Mouse (Mus musculus) midbrain, embryonic 15.5 days (tissue): ENCODE measurements around the gene Psma5. TPM values are rescaled to one million over a fixed set of nuclear protein-coding genes. Genes with fewer than 3 reads are reported as not detected.
A peak's percentile ranks its signal among the peaks of the same experiment; 100 is the strongest.

Experiments
- ATAC-seq: fragments of 200-750 bp; cut with Nextera tagmentation; replicated peaks from 2 replicates; pipeline ENCODE4 v1.8.0; 2017; ENCODE audit warnings: moderate TSS enrichment
- H3K27ac ChIP-seq: fragments of 300-500 bp; sonication (generic); 2 replicates; pipeline ENCODE4 v1.5.1; 2015; ENCODE audit warnings: mild to moderate bottlenecking, inconsistent platforms
- H3K27me3 ChIP-seq: fragments of 300-500 bp; sonication (generic); replicated peaks from 2 replicates; pipeline ENCODE4 v1.6.1; 2015; ENCODE audit warnings: inconsistent platforms
- H3K36me3 ChIP-seq: fragments of 300-500 bp; sonication (generic); replicated peaks from 2 replicates; pipeline ENCODE4 v1.6.1; 2015; ENCODE audit warnings: inconsistent platforms
- H3K4me1 ChIP-seq: fragments of 300-500 bp; sonication (generic); 2 replicates; pipeline ENCODE4 v1.6.1; 2015; ENCODE audit warnings: inconsistent platforms
- H3K4me2 ChIP-seq: fragments of 300-500 bp; sonication (generic); 2 replicates; pipeline ENCODE4 v1.6.1; 2015; ENCODE audit warnings: inconsistent platforms, mild to moderate bottlenecking, moderate library complexity
- H3K4me3 ChIP-seq: fragments of 300-500 bp; sonication (generic); 2 replicates; pipeline ENCODE4 v1.5.1; 2015; ENCODE audit warnings: mild to moderate bottlenecking, inconsistent platforms
- H3K9ac ChIP-seq: fragments of 300-500 bp; sonication (generic); 2 replicates; pipeline ENCODE4 v1.6.1; 2015; ENCODE audit warnings: mild to moderate bottlenecking, inconsistent platforms
- H3K9me3 ChIP-seq: fragments of 300-500 bp; sonication (generic); 2 replicates; pipeline ENCODE4 v1.6.1; 2016; ENCODE audit warnings: inconsistent platforms
- WGBS: fragments of 180-500 bp; shearing (Covaris S2); methylation state at CpG from one replicate; pipeline ENCODE4 v1.1.7; 2015; ENCODE audit warnings: mixed read lengths; 5-methylcytosine and 5-hydroxymethylcytosine counted together
- polyA plus RNA-seq: library from polyadenylated mRNA; unstranded; fragments of >200 nt; fragmentation: Nextera tagmentation; extraction: Ambion mirVana; gene quantifications from 2 replicates; pipeline ENCODE4 v1.2.1, GENCODE M21; 2015

The Psma5 gene
- polyA plus RNA-seq, 1 experiment from 2014 or later: 224 TPM

GRCm38 (mm10) chr3:108297603-108298553 is 41.2 kb downstream of the Psma5 start:
- Histone ChIP-seq H3K4me2 (no peak overlapping the region), H3K27ac (no peak overlapping the region), H3K4me1 (peaks cover 41% of the 10 kb centered on the region), H3K36me3 (no peaks in the 10 kb centered on the region), H3K9ac (no peak overlapping the region), H3K27me3 (no peaks in the 10 kb centered on the region), H3K4me3 (no peak overlapping the region), H3K9me3 (no peaks in the 10 kb centered on the region)
- WGBS: 56% methylated on average over 7 of the region's 7 CpGs
- no peak for ATAC-seq

- Histone ChIP-seq H3K27me3 (no peaks in the 10 kb centered on the region), H3K4me2 (no peak overlapping the region), H3K4me1 (peaks cover 26% of the 10 kb centered on the region), H3K4me3 (no peak overlapping the region), H3K9ac (no peak overlapping the region), H3K27ac (no peak overlapping the region), H3K36me3 (no peaks in the 10 kb centered on the region), H3K9me3 (no peaks in the 10 kb centered on the region)
- no peak for ATAC-seq
- WGBS: 85% methylated on average over 6 of the region's 6 CpGs
Observed at GRCm38 (mm10) chr3:108300455-108301030, 43.8 kb downstream of the Psma5 start.

- Histone ChIP-seq H3K9ac (no peak overlapping the region), H3K36me3 (no peaks in the 10 kb centered on the region), H3K27me3 (no peaks in the 10 kb centered on the region), H3K27ac (no peak overlapping the region), H3K9me3 (no peaks in the 10 kb centered on the region), H3K4me3 (no peak overlapping the region), H3K4me2 (no peak overlapping the region), H3K4me1 (peaks cover 22% of the 10 kb centered on the region)
- no peak for ATAC-seq
- WGBS: 95% methylated on average over 8 of the region's 8 CpGs
Observed at GRCm38 (mm10) chr3:108303683-108304082, 47.0 kb downstream of the Psma5 start.

GRCm38 (mm10) chr3:108304747-108305146 is 48.0 kb downstream of the Psma5 start:
- 88% methylated on average over 4 of the region's 4 CpGs for WGBS
- H3K27me3 ChIP-seq: no peaks in the 10 kb centered on the region
- no peak for ATAC-seq

GRCm38 (mm10) chr3:108306387-108306786 is 49.7 kb downstream of the Psma5 start:
- WGBS: 78% methylated on average over 3 of the region's 3 CpGs
- peaks cover 22% of the 10 kb centered on the region for H3K4me1 ChIP-seq
- no peaks in the 10 kb centered on the region for H3K9me3 ChIP-seq
- H3K27ac ChIP-seq: no peak overlapping the region
- H3K9ac ChIP-seq: no peak overlapping the region
- no peaks in the 10 kb centered on the region for H3K27me3 ChIP-seq
- peaks cover 14% of the 10 kb centered on the region; the same call in 1 of the 2 replicates for H3K36me3 ChIP-seq
- H3K4me3 ChIP-seq: no peak overlapping the region
- no peak overlapping the region for H3K4me2 ChIP-seq
- no peak for ATAC-seq

More at GRCm38 (mm10) chr3:108304747-108305146, 48.0 kb downstream of the Psma5 start:
- Histone ChIP-seq H3K36me3 (0 out of 2 replicates have a peak, but pooled peaks cover 1% of the 10 kb centered on the region), H3K4me2 (no peak overlapping the region), H3K4me1 (peaks cover 22% of the 10 kb centered on the region), H3K27ac (no peak overlapping the region), H3K9me3 (no peaks in the 10 kb centered on the region), H3K4me3 (no peak overlapping the region), H3K9ac (no peak overlapping the region)

- 0 out of 2 replicates have a peak, but pooled peaks have one; percentile 30 for ATAC-seq
Observed at GRCm38 (mm10) chr3:108307485-108307884, 50.8 kb downstream of the Psma5 start.

GRCm38 (mm10) chr3:108310921-108311341 is 54.2 kb downstream of the Psma5 start:
- no peaks in the 10 kb centered on the region for H3K27me3 ChIP-seq
- H3K4me3 ChIP-seq: no peak overlapping the region
- H3K4me2 ChIP-seq: no peak overlapping the region
- H3K27ac ChIP-seq: no peak overlapping the region
- no peaks in the 10 kb centered on the region for H3K9me3 ChIP-seq
- H3K4me1 ChIP-seq: peaks cover 18% of the 10 kb centered on the region
- H3K36me3 ChIP-seq: peaks cover 14% of the 10 kb centered on the region; the same call in 1 of the 2 replicates
- ATAC-seq: no peak
- H3K9ac ChIP-seq: no peak overlapping the region

More at GRCm38 (mm10) chr3:108307485-108307884, 50.8 kb downstream of the Psma5 start:
- H3K27me3 ChIP-seq: no peaks in the 10 kb centered on the region
- H3K9me3 ChIP-seq: no peaks in the 10 kb centered on the region
- no peak overlapping the region for H3K9ac ChIP-seq
- no peak overlapping the region for H3K4me2 ChIP-seq
- H3K4me1 ChIP-seq: peaks cover 22% of the 10 kb centered on the region
- 40% methylated on average over 6 of the region's 6 CpGs for WGBS
- H3K4me3 ChIP-seq: no peak overlapping the region
- H3K36me3 ChIP-seq: peaks cover 14% of the 10 kb centered on the region; the same call in 1 of the 2 replicates
- H3K27ac ChIP-seq: peak overlapping the region; percentile 47; the same call in 1 of the 2 replicates

- Histone ChIP-seq H3K4me3 (no peak overlapping the region), H3K27ac (no peak overlapping the region), H3K9me3 (no peaks in the 10 kb centered on the region), H3K4me1 (peaks cover 11% of the 10 kb centered on the region), H3K27me3 (no peaks in the 10 kb centered on the region), H3K9ac (no peak overlapping the region), H3K4me2 (no peak overlapping the region), H3K36me3 (peaks cover 14% of the 10 kb centered on the region; the same call in 1 of the 2 replicates)
- WGBS: 93% methylated on average over 4 of the region's 4 CpGs
- ATAC-seq: no peak
Observed at GRCm38 (mm10) chr3:108311688-108312087, 55.0 kb downstream of the Psma5 start.

GRCm38 (mm10) chr3:108312414-108312813 is 55.7 kb downstream of the Psma5 start:
- peaks cover 14% of the 10 kb centered on the region; the same call in 1 of the 2 replicates for H3K36me3 ChIP-seq
- peaks cover 7% of the 10 kb centered on the region for H3K4me1 ChIP-seq
- no peak overlapping the region for H3K9ac ChIP-seq
- H3K4me2 ChIP-seq: no peak overlapping the region
- no peaks in the 10 kb centered on the region for H3K9me3 ChIP-seq
- no peaks in the 10 kb centered on the region for H3K27me3 ChIP-seq
- ATAC-seq: no peak
- no peak overlapping the region for H3K27ac ChIP-seq
- H3K4me3 ChIP-seq: no peak overlapping the region

- H3K9me3 ChIP-seq: no peaks in the 10 kb centered on the region
- H3K9ac ChIP-seq: no peak overlapping the region
- H3K27ac ChIP-seq: no peak overlapping the region
- H3K36me3 ChIP-seq: peaks cover 14% of the 10 kb centered on the region; the same call in 1 of the 2 replicates
- H3K4me3 ChIP-seq: no peak overlapping the region
- 91% methylated on average over 4 of the region's 4 CpGs for WGBS
- H3K27me3 ChIP-seq: no peaks in the 10 kb centered on the region
- H3K4me2 ChIP-seq: no peak overlapping the region
- ATAC-seq: no peak
- H3K4me1 ChIP-seq: no peaks in the 10 kb centered on the region
Observed at GRCm38 (mm10) chr3:108313138-108313537, 56.4 kb downstream of the Psma5 start.

GRCm38 (mm10) chr3:108314038-108314675 is 57.4 kb downstream of the Psma5 start:
- H3K4me1 ChIP-seq: no peaks in the 10 kb centered on the region
- 68% methylated on average over 8 of the region's 8 CpGs for WGBS
- H3K4me2 ChIP-seq: no peak overlapping the region
- no peak overlapping the region for H3K9ac ChIP-seq
- ATAC-seq: no peak
- H3K9me3 ChIP-seq: no peaks in the 10 kb centered on the region
- no peak overlapping the region for H3K27ac ChIP-seq
- no peak overlapping the region for H3K4me3 ChIP-seq
- peaks cover 14% of the 10 kb centered on the region; the same call in 1 of the 2 replicates for H3K36me3 ChIP-seq
- no peaks in the 10 kb centered on the region for H3K27me3 ChIP-seq

GRCm38 (mm10) chr3:108318517-108318916 is 61.8 kb downstream of the Psma5 start:
- no peak for ATAC-seq
- Histone ChIP-seq H3K9me3 (no peaks in the 10 kb centered on the region), H3K27ac (no peak overlapping the region)

More at GRCm38 (mm10) chr3:108318517-108318916, 61.8 kb downstream of the Psma5 start:
- H3K4me3 ChIP-seq: no peak overlapping the region
- H3K9ac ChIP-seq: no peak overlapping the region
- H3K4me1 ChIP-seq: no peaks in the 10 kb centered on the region
- H3K36me3 ChIP-seq: no peaks in the 10 kb centered on the region
- 69% methylated on average over 2 of the region's 2 CpGs for WGBS
- no peaks in the 10 kb centered on the region for H3K27me3 ChIP-seq
- H3K4me2 ChIP-seq: no peak overlapping the region
